Mouse (Mus musculus): ENCODE results near the gene Gins3. TPM values are rescaled to one million over a fixed set of nuclear protein-coding genes. Genes with fewer than 3 reads are reported as not detected.

Gene Gins3
- polyA plus RNA-seq (2015; fragmentation: Nextera tagmentation; extraction: Ambion mirVana) = 6.1 and 8.1 TPM in 2 replicates

- H3K36me3 ChIP-seq (ENCODE audit: control insufficient read depth, insufficient read depth, low read length) = no peaks in the 10 kb centered on the region
- H3K27me3 ChIP-seq (ENCODE audit: control insufficient read depth, insufficient read depth, low read depth, low read length) = peaks cover 2% of the 10 kb centered on the region; the same call in 1 of the 2 replicates
- H3K9ac ChIP-seq (ENCODE audit: low read depth, low read length) = peak within 1 kb of the TSS; percentile 42
- no peaks in the 10 kb centered on the region for H3K9me3 ChIP-seq (replicated peaks; ENCODE audit: control insufficient read depth, low read length, poor library complexity, severe bottlenecking)
- peaks cover 8% of the 10 kb centered on the region for H3K4me1 ChIP-seq (ENCODE audit: control insufficient read depth, insufficient read depth, low read length)
- H3K27ac ChIP-seq (ENCODE audit: low read length) = peak within 1 kb of the TSS; percentile 19; the same call in 1 of the 2 replicates
- H3K4me3 ChIP-seq (ENCODE audit: low read depth, low read length) = peak within 1 kb of the TSS; percentile 73
- peak; percentile 98 for ATAC-seq
- 1% methylated on average over 50 of the region's 52 CpGs for WGBS
- peak within 1 kb of the TSS; percentile 77 for H3K4me2 ChIP-seq (ENCODE audit: low read length)
Observed at GRCm38 (mm10) chr8:95633262-95634062, at the start of gene Gins3. TSS of gene Gins3 (plus strand) at chr8:95633453.

- ATAC-seq = no peak
- Histone ChIP-seq H3K36me3 (ENCODE audit: control insufficient read depth, insufficient read depth, low read length) (no peaks in the 10 kb centered on the region), H3K9me3 (replicated peaks; ENCODE audit: control insufficient read depth, low read length, poor library complexity, severe bottlenecking) (peaks cover 2% of the 10 kb centered on the region; the same call in 1 of the 2 replicates), H3K9ac (ENCODE audit: low read depth, low read length) (no peak overlapping the region), H3K27ac (ENCODE audit: low read length) (no peak overlapping the region), H3K4me1 (ENCODE audit: control insufficient read depth, insufficient read depth, low read length) (no peaks in the 10 kb centered on the region), H3K4me2 (ENCODE audit: low read length) (no peak overlapping the region), H3K27me3 (ENCODE audit: control insufficient read depth, insufficient read depth, low read depth, low read length) (no peaks in the 10 kb centered on the region), H3K4me3 (ENCODE audit: low read depth, low read length) (no peak overlapping the region)
- WGBS = 91% methylated on average over 1 of the region's 1 CpGs
Observed at GRCm38 (mm10) chr8:95587339-95587738, 45.9 kb upstream of the Gins3 start.

- H3K4me1 ChIP-seq (ENCODE audit: control insufficient read depth, insufficient read depth, low read length) = no peaks in the 10 kb centered on the region
- WGBS = 67% methylated on average over 10 of the region's 10 CpGs
- no peak overlapping the region for H3K4me2 ChIP-seq (ENCODE audit: low read length)
- no peaks in the 10 kb centered on the region for H3K36me3 ChIP-seq (ENCODE audit: control insufficient read depth, insufficient read depth, low read length)
- H3K27ac ChIP-seq (ENCODE audit: low read length) = no peak overlapping the region
- no peak overlapping the region for H3K9ac ChIP-seq (ENCODE audit: low read depth, low read length)
- no peaks in the 10 kb centered on the region for H3K27me3 ChIP-seq (ENCODE audit: control insufficient read depth, insufficient read depth, low read depth, low read length)
- no peak overlapping the region for H3K4me3 ChIP-seq (ENCODE audit: low read depth, low read length)
- peaks cover 2% of the 10 kb centered on the region; the same call in 1 of the 2 replicates for H3K9me3 ChIP-seq (replicated peaks; ENCODE audit: control insufficient read depth, low read length, poor library complexity, severe bottlenecking)
- ATAC-seq = no peak
Observed at GRCm38 (mm10) chr8:95589282-95589681, 44.0 kb upstream of the Gins3 start.

- H3K4me1 ChIP-seq (ENCODE audit: control insufficient read depth, insufficient read depth, low read length) = peaks cover 2% of the 10 kb centered on the region; the same call in 1 of the 2 replicates
- H3K9ac ChIP-seq (ENCODE audit: low read depth, low read length) = no peak overlapping the region
- H3K4me2 ChIP-seq (ENCODE audit: low read length) = no peak overlapping the region
- no peak for ATAC-seq
- WGBS = 89% methylated on average over 4 of the region's 4 CpGs
- no peak overlapping the region for H3K27ac ChIP-seq (ENCODE audit: low read length)
- H3K4me3 ChIP-seq (ENCODE audit: low read depth, low read length) = no peak overlapping the region
- no peaks in the 10 kb centered on the region for H3K27me3 ChIP-seq (ENCODE audit: control insufficient read depth, insufficient read depth, low read depth, low read length)
- peaks cover 2% of the 10 kb centered on the region; the same call in 1 of the 2 replicates for H3K9me3 ChIP-seq (replicated peaks; ENCODE audit: control insufficient read depth, low read length, poor library complexity, severe bottlenecking)
- no peaks in the 10 kb centered on the region for H3K36me3 ChIP-seq (ENCODE audit: control insufficient read depth, insufficient read depth, low read length)
Observed at GRCm38 (mm10) chr8:95590539-95590938, 42.7 kb upstream of the Gins3 start.

GRCm38 (mm10) chr8:95592131-95592780 lies 41.0 kb upstream of the Gins3 start:
- no peak overlapping the region for H3K4me2 ChIP-seq (ENCODE audit: low read length)
- 89% methylated on average over 12 of the region's 12 CpGs for WGBS
- ATAC-seq = no peak
- no peak overlapping the region for H3K27ac ChIP-seq (ENCODE audit: low read length)
- H3K27me3 ChIP-seq (ENCODE audit: control insufficient read depth, insufficient read depth, low read depth, low read length) = no peaks in the 10 kb centered on the region
- no peak overlapping the region for H3K4me3 ChIP-seq (ENCODE audit: low read depth, low read length)
- H3K36me3 ChIP-seq (ENCODE audit: control insufficient read depth, insufficient read depth, low read length) = no peaks in the 10 kb centered on the region
- H3K4me1 ChIP-seq (ENCODE audit: control insufficient read depth, insufficient read depth, low read length) = peaks cover 2% of the 10 kb centered on the region; the same call in 1 of the 2 replicates
- H3K9ac ChIP-seq (ENCODE audit: low read depth, low read length) = no peak overlapping the region
- no peaks in the 10 kb centered on the region for H3K9me3 ChIP-seq (replicated peaks; ENCODE audit: control insufficient read depth, low read length, poor library complexity, severe bottlenecking)

GRCm38 (mm10) chr8:95593439-95594393 lies 39.5 kb upstream of the Gins3 start:
- 86% methylated on average over 7 of the region's 7 CpGs for WGBS
- H3K27ac ChIP-seq (ENCODE audit: low read length) = no peak overlapping the region
- H3K9me3 ChIP-seq (replicated peaks; ENCODE audit: control insufficient read depth, low read length, poor library complexity, severe bottlenecking) = no peaks in the 10 kb centered on the region
- peaks cover 2% of the 10 kb centered on the region; the same call in 1 of the 2 replicates for H3K4me1 ChIP-seq (ENCODE audit: control insufficient read depth, insufficient read depth, low read length)
- no peak overlapping the region for H3K4me3 ChIP-seq (ENCODE audit: low read depth, low read length)
- H3K9ac ChIP-seq (ENCODE audit: low read depth, low read length) = no peak overlapping the region
- no peak overlapping the region for H3K4me2 ChIP-seq (ENCODE audit: low read length)
- no peak for ATAC-seq
- H3K36me3 ChIP-seq (ENCODE audit: control insufficient read depth, insufficient read depth, low read length) = no peaks in the 10 kb centered on the region
- no peaks in the 10 kb centered on the region for H3K27me3 ChIP-seq (ENCODE audit: control insufficient read depth, insufficient read depth, low read depth, low read length)

- Histone ChIP-seq H3K27me3 (ENCODE audit: control insufficient read depth, insufficient read depth, low read depth, low read length) (no peaks in the 10 kb centered on the region), H3K36me3 (ENCODE audit: control insufficient read depth, insufficient read depth, low read length) (no peaks in the 10 kb centered on the region), H3K4me2 (ENCODE audit: low read length) (no peak overlapping the region), H3K9me3 (replicated peaks; ENCODE audit: control insufficient read depth, low read length, poor library complexity, severe bottlenecking) (no peaks in the 10 kb centered on the region), H3K4me3 (ENCODE audit: low read depth, low read length) (no peak overlapping the region), H3K4me1 (ENCODE audit: control insufficient read depth, insufficient read depth, low read length) (peaks cover 2% of the 10 kb centered on the region; the same call in 1 of the 2 replicates), H3K9ac (ENCODE audit: low read depth, low read length) (no peak overlapping the region), H3K27ac (ENCODE audit: low read length) (no peak overlapping the region)
- 0 out of 2 replicates have a peak, but pooled peaks have one; percentile 17 for ATAC-seq
- 84% methylated on average over 14 of the region's 14 CpGs for WGBS
Observed at GRCm38 (mm10) chr8:95595131-95595530, 38.1 kb upstream of the Gins3 start.

GRCm38 (mm10) chr8:95596841-95597241 lies 36.4 kb upstream of the Gins3 start:
- Histone ChIP-seq H3K27ac (ENCODE audit: low read length) (no peak overlapping the region), H3K36me3 (ENCODE audit: control insufficient read depth, insufficient read depth, low read length) (no peaks in the 10 kb centered on the region), H3K9me3 (replicated peaks; ENCODE audit: control insufficient read depth, low read length, poor library complexity, severe bottlenecking) (no peaks in the 10 kb centered on the region), H3K4me3 (ENCODE audit: low read depth, low read length) (no peak overlapping the region), H3K4me1 (ENCODE audit: control insufficient read depth, insufficient read depth, low read length) (peaks cover 2% of the 10 kb centered on the region; the same call in 1 of the 2 replicates), H3K9ac (ENCODE audit: low read depth, low read length) (no peak overlapping the region), H3K4me2 (ENCODE audit: low read length) (no peak overlapping the region), H3K27me3 (ENCODE audit: control insufficient read depth, insufficient read depth, low read depth, low read length) (no peaks in the 10 kb centered on the region)
- ATAC-seq = no peak
- 77% methylated on average over 4 of the region's 4 CpGs for WGBS

All from midbrain, embryonic 16.5 days (tissue).